In the genomic region with DNA sequence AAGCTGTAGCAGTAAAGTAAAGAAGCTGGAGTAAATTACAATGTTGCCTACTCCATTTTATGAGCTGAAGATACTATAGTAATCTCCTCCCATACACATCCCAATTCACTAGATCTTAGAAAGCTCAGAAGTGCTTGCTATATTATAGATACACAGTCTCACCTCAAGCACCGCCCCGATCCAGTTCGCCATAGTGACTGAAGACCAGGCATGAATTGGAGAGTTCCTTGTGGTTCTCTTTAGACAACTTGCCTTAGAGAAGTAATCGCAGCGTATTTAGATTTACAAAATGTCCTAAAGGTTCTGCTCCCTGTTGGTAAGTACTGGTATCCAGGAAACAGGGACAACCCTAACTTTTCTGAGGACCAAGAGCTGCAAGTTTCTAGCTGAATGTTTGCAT, we compare ENCODE assay signal across 9 mouse cellular contexts. TPM values are rescaled to one million over a fixed set of nuclear protein-coding genes. Genes with fewer than 3 reads are reported as not detected.
DNase-seq lines count a peak whose midpoint lies in the region; ATAC-seq lines count a peak whose summit lies in the region.
"Had no signal": no experiment of that assay in that cellular context is flagged by ENCODE, and none has a peak within 500 bp of the region (broad histone marks: within the 10 kb centered on the region; RNA-seq: fewer than 3 reads in every experiment).

No protein-coding gene starts in this region.

- H3K27ac ChIP-seq in kidney, embryonic 16.5 days (ENCODE audit: low read length), result no peak overlapping the region
- no peak overlapping the region for H3K27ac ChIP-seq in embryonic facial prominence, embryonic 12.5 days
- peak overlapping the region; percentile 95; the same call in 1 of the 2 replicates for H3K27ac ChIP-seq in hindbrain, embryonic 14.5 days
- H3K27ac ChIP-seq in midbrain, embryonic 16.5 days (ENCODE audit: low read length), result peak overlapping the region; percentile 95; the same call in 1 of the 2 replicates
- H3K27ac ChIP-seq: macrophage had no signal

- no peaks in the 10 kb centered on the region for H3K27me3 ChIP-seq in kidney, embryonic 16.5 days (ENCODE audit: insufficient read depth, low read length)
- H3K27me3 ChIP-seq in embryonic facial prominence, embryonic 12.5 days, result no peaks in the 10 kb centered on the region
- H3K27me3 ChIP-seq in hindbrain, embryonic 14.5 days (ENCODE audit: control insufficient read depth, insufficient read depth, low read length), result no peaks in the 10 kb centered on the region
- no peaks in the 10 kb centered on the region for H3K27me3 ChIP-seq in midbrain, embryonic 16.5 days (ENCODE audit: control insufficient read depth, insufficient read depth, low read depth, low read length)

- H3K9ac ChIP-seq in kidney, embryonic 16.5 days (replicated peaks; ENCODE audit: low read length), result no peak overlapping the region
- no peak overlapping the region for H3K9ac ChIP-seq in embryonic facial prominence, embryonic 12.5 days
- H3K9ac ChIP-seq in hindbrain, embryonic 14.5 days, result peak overlapping the region; percentile 66
- H3K9ac ChIP-seq in midbrain, embryonic 16.5 days (ENCODE audit: low read depth, low read length), result no peak overlapping the region

- intact Hi-C loops in left cerebral cortex, postnatal 25 days (cut with DNase I), result loop anchor here (5.0 to 10.0 kb wide), 4 partner anchors 69 to 544 kb away; a partner anchor contains a TSS
- intact Hi-C loops in left cerebral cortex, postnatal 10 days (cut with DNase I), result loop anchor here (10.0 kb wide), 2 partner anchors 152 to 552 kb away; no protein-coding TSS in a partner anchor

- H3K36me3 ChIP-seq in kidney, embryonic 16.5 days (ENCODE audit: insufficient read depth, low read length), result no peaks in the 10 kb centered on the region; the same call in 1 of the 2 replicates
- no peaks in the 10 kb centered on the region for H3K36me3 ChIP-seq in embryonic facial prominence, embryonic 12.5 days
- H3K36me3 ChIP-seq in hindbrain, embryonic 14.5 days (replicated peaks; ENCODE audit: control insufficient read depth, insufficient read depth), result peaks cover 10% of the 10 kb centered on the region
- H3K36me3 ChIP-seq in midbrain, embryonic 16.5 days (ENCODE audit: control insufficient read depth, insufficient read depth, low read length), result no peaks in the 10 kb centered on the region

- WGBS in kidney, embryonic 16.5 days, result 92% methylated on average over 5 of the region's 5 CpGs
- 91% methylated on average over 5 of the region's 5 CpGs for WGBS in embryonic facial prominence, embryonic 12.5 days
- 93% methylated on average over 5 of the region's 5 CpGs for WGBS in hindbrain, embryonic 14.5 days
- 89% methylated on average over 5 of the region's 5 CpGs for WGBS in midbrain, embryonic 16.5 days

- no peaks in the 10 kb centered on the region for H3K9me3 ChIP-seq in kidney, embryonic 16.5 days (ENCODE audit: low read length)
- no peaks in the 10 kb centered on the region for H3K9me3 ChIP-seq in embryonic facial prominence, embryonic 12.5 days
- no peaks in the 10 kb centered on the region for H3K9me3 ChIP-seq in hindbrain, embryonic 14.5 days (ENCODE audit: control insufficient read depth, low read length)
- no peaks in the 10 kb centered on the region for H3K9me3 ChIP-seq in midbrain, embryonic 16.5 days (replicated peaks; ENCODE audit: control insufficient read depth, low read length, poor library complexity, severe bottlenecking)

- DNase-seq in kidney, adult 18-20 months, result no peak
- DNase-seq in hindbrain, embryonic 14.5 days (ENCODE audit: low spot score), result no peak
- no peak for DNase-seq in left cerebral cortex, postnatal 25 days (ENCODE audit: low spot score in 2 of 2)
- DNase-seq in left cerebral cortex, postnatal 10 days (ENCODE audit: extremely low spot score in 1 of 2, low spot score in 2 of 2), result no peak
- no peak for DNase-seq in embryo, embryonic 9.5 days (ENCODE audit: extremely low spot score)

- peaks cover 20% of the 10 kb centered on the region for H3K4me1 ChIP-seq in kidney, embryonic 16.5 days (ENCODE audit: insufficient read depth, low read length)
- H3K4me1 ChIP-seq in embryonic facial prominence, embryonic 12.5 days, result peaks cover 19% of the 10 kb centered on the region
- peaks cover 24% of the 10 kb centered on the region for H3K4me1 ChIP-seq in hindbrain, embryonic 14.5 days (replicated peaks; ENCODE audit: control insufficient read depth, insufficient read depth, low read length)
- peaks cover 22% of the 10 kb centered on the region for H3K4me1 ChIP-seq in midbrain, embryonic 16.5 days (ENCODE audit: control insufficient read depth, insufficient read depth, low read length)

- peak overlapping the region; percentile 92; the same call in 1 of the 2 replicates for H3K4me3 ChIP-seq in kidney, embryonic 16.5 days (ENCODE audit: low read length)
- H3K4me3 ChIP-seq in embryonic facial prominence, embryonic 12.5 days, result no peak overlapping the region
- peak overlapping the region; percentile 52 for H3K4me3 ChIP-seq in hindbrain, embryonic 14.5 days (replicated peaks; ENCODE audit: low read length)
- peak overlapping the region; percentile 86; the same call in 1 of the 2 replicates for H3K4me3 ChIP-seq in midbrain, embryonic 16.5 days (ENCODE audit: low read depth, low read length)

- peak overlapping the region; percentile 80 for H3K4me2 ChIP-seq in kidney, embryonic 16.5 days (replicated peaks; ENCODE audit: low read depth, low read length)
- peak overlapping the region; percentile 69 for H3K4me2 ChIP-seq in embryonic facial prominence, embryonic 12.5 days (replicated peaks)
- H3K4me2 ChIP-seq in hindbrain, embryonic 14.5 days (replicated peaks), result peak overlapping the region; percentile 77
- peak overlapping the region; percentile 78 for H3K4me2 ChIP-seq in midbrain, embryonic 16.5 days (ENCODE audit: low read length)

- ATAC-seq in kidney, embryonic 16.5 days (ENCODE audit: low FRiP score, low TSS enrichment), result no peak
- ATAC-seq in embryonic facial prominence, embryonic 12.5 days (ENCODE audit: insufficient number of reproducible peaks, insufficient read depth, low FRiP score, low TSS enrichment), result no peak
- ATAC-seq in hindbrain, embryonic 14.5 days (ENCODE audit: low FRiP score), result no peak
- ATAC-seq in midbrain, embryonic 16.5 days, result no peak

RNA-seq across cellular contexts. Expression of a gene that starts 1.8 kb away (rescaled TPM):
- 7.5 and 9.0 TPM in 2 replicates for polyA plus RNA-seq in kidney, embryonic 16.5 days (2015; fragmentation: Nextera tagmentation; extraction: Ambion mirVana)
- 11.3 and 11.7 TPM in 2 replicates for polyA plus RNA-seq in embryonic facial prominence, embryonic 12.5 days (2016; fragmentation: Nextera tagmentation; extraction: Ambion mirVana)
- 29.1 and 29.8 TPM in 2 replicates for polyA plus RNA-seq in hindbrain, embryonic 14.5 days (2014; fragmentation: Nextera tagmentation; extraction: Ambion mirVana)
- 22.6 and 26.7 TPM in 2 replicates for polyA plus RNA-seq in midbrain, embryonic 16.5 days (2015; fragmentation: Nextera tagmentation; extraction: Ambion mirVana)
- 10 to 100 TPM; 29.6 to 31.2 TPM for total RNA-seq in left cerebral cortex, postnatal 25 days (2021)
- total RNA-seq in left cerebral cortex, postnatal 10 days (2021), result 10 to 100 TPM; 29.0 to 29.4 TPM

Comparison
In these comparisons a context has a peak if more than half of its experiments do, and no peak if none do; other contexts are left out.
1. H3K27ac ChIP-seq: peak in hindbrain, embryonic 14.5 days (single experiment) and midbrain, embryonic 16.5 days (single experiment); none in kidney, embryonic 16.5 days (single experiment) and embryonic facial prominence, embryonic 12.5 days (single experiment).
2. Peak in every context shown above with its lines, with median percentiles within 50 percentile points of each other: H3K4me2 ChIP-seq.